Mouse (Mus musculus): ENCODE data around the gene Chst11. TPM values are rescaled to one million over a fixed set of nuclear protein-coding genes. Genes with fewer than 3 reads are reported as not detected.
A peak's percentile ranks its signal among the peaks of the same experiment; 100 is the strongest.

Chst11 gene
- total RNA-seq, 2 experiments from 2014 or later, result 59.8 to 61.9 TPM

DNA sequence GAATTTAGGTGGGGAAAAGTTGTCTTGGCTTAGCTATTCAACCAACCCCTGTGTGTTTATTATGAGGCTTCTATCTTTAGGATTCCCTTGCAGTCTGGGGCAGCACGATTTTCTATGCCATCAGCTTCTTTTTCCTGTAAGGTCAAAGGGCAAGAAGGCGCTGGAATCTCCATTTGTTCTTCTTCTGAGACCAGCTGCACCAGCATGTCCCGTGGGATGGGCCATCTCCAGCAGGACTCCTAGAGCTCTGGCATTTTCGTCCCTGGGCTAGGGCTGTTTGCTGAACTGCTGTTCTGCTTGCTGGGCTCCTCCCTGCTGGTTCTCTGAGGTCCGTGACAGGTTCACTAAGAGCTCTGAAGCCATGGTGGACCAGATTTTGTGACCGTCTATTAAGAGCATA, 45.6 kb downstream of the Chst11 start:
- no peak for DNase-seq (ENCODE audit: low spot score in 2 of 2)

DNA sequence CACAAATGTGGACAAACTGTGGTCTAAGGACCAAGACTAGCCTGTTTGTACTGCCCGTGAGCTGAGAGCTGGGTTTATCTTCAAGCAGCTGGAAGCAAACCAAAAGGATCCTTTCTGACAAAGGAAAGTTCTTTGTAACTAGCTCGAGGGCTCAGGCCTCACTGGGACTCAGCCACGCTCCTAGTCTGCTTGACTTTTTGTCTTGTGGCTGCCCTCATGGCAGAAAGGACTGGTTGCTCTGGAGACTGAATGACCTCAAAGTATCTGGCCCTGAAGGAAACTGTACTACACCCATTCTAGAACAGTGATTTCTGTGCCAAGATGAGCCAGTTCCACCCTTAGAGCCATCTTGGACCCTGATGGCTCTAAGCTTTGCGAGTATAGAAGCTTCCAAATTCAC, 46.3 kb downstream of the Chst11 start:
- no peak for DNase-seq (ENCODE audit: low spot score in 2 of 2)

DNA sequence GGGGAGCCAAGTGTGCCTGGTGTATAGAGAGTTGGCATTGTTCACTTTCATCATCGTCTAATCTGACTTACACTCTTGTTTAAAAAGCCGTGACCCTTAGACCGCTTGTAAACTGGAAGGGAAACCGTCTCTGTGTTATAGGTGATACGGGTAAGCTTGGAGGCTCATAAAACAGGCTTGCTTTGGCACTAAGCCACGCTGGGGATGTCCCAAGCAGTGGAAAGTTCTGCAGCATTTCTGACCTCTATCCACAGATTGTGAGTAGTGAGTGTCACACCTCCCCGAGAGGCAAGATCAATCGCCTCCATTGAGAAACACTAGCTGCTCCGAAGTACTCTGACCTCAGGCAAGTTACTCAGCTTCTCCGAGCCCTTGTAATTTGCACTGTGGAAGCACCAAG, 47.3 kb downstream of the Chst11 start:
- no peak for DNase-seq (ENCODE audit: low spot score in 2 of 2)

DNA sequence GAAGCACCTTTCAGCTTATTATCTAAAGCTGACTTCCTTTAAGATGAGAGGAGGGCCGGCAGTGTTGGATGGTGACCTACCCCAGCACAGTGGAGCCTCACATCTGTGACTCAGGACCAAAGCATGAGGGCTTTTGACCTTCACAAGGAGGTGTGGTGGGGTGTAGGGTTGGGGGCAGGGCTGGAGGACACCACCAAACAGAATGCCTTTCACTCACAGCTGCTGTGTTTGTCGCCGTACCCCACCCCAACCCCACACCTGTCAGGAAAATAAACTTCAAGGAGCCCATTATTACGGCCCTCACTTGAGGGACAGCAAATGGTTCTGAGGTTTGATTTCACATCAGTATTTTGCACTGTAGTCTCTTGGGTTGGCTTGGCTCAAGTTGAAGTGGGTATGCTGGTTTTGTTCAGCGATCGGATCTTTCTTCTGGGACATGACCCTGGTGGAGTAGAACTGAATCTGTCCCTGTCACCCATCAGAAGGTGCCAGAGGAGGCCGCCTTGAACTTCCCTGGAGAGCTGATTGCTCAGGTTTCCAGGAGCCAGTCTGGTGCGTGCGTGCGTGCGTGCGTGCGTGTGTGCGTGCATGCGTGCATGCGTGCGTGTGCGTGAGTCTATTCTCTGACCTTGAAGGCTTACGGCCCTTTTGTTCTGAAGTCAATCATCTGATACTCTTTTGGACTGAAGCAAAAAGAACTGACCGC, 51.2 kb downstream of the Chst11 start:
- no peak for DNase-seq (ENCODE audit: low spot score in 2 of 2)

DNA sequence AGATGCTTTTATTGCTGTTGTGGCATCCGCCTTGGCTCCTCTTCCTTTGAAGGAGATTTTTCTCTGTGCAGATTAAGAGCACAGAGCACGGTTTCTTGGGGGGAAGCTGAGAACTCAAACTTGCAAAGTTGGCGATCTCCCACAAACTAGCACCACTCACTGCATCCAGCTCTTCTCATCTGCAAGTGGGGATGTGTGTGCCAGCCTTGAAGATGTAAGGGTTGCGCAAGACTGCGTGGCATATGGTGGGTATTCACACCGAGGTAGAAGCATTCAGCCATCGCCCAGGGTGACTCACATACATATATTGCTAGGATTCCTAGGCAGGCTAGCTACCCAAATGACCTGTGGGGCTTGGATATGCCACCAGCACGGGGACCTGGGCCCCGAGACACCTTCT, 52.9 kb downstream of the Chst11 start:
- DNase-seq (ENCODE audit: low spot score in 2 of 2), result no peak

DNA sequence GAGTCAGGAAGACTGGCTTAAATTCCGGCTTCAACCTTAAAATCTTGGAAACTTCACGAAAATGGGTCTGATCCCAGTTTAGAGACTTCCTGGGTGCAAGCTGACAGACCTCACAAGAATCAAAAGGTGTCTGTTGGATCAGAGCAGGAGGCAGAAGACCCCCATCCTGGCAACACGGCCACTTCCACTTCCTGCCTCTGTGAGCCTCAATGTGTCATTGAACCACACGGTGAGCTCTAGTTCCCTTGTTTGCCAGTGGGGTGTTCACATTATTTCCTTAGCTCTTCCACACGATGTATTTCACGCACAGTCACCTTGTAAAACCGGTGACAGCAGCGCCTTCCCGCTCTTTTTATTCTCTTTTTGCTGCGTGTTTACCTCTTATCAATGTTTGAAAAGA, 54.1 kb downstream of the Chst11 start:
- no peak for DNase-seq (ENCODE audit: low spot score in 2 of 2)

DNA sequence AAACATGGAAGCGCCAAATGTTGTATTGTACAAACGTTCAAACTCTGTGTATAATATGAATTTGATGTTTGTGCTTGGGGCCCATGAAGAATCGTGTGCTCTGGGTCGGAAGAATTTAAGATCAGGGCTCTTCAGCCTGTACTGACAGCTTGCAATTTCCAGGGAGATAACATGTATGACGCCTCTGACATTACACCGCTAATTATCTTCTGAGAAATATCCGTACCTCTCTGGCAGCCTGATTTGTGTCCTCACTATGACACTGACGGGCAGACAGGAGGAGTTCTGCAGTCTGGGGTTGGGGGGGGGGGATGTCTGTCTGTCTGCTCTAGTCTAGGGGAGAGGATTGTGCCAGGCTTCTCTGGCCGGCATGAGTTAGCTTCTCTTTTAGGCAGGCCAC, 56.6 kb downstream of the Chst11 start:
- no peak for DNase-seq (ENCODE audit: low spot score in 2 of 2)

DNA sequence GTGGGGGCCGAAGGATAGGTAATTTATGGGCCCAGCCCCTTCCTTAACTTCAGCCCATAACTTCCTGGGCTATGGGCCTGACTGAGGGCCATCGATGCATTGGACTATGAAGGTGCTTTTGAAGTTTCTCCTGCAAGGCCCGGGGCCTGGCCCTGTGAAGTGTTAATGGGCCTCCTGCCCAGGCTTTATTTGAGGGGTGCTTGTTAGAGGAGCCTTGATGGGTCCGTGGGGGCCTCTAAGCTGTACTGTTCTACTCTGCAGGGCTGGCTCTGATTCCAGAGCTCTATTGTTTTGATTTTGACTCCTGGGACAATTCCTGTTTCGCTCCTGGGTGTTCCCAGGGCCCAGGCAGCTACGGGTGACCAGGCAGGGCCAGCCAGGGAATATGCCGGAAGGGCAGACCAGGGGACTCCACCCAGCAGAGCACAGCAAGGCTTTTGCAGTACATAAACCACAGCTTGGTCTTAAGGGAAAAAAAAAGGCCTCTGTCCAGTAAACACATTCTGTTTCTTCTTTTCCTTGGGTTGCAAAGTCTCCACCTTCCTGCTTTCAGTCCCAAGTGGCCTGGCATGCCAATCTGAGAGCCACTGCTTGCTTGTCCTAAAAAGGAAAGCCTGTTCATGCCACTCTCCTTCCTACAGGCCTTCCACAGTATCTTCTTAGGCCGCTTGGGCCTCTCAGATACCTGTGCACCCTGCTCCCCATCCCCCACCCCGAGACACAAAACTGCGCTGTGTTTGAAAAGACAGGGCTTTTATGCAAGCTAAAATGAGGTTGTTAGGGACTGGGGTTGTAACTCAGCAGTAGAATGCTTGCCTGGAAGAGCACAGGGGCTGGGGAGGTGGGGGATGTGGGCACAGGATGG, 57.5 kb downstream of the Chst11 start:
- no peak for DNase-seq (ENCODE audit: low spot score in 2 of 2)

DNA sequence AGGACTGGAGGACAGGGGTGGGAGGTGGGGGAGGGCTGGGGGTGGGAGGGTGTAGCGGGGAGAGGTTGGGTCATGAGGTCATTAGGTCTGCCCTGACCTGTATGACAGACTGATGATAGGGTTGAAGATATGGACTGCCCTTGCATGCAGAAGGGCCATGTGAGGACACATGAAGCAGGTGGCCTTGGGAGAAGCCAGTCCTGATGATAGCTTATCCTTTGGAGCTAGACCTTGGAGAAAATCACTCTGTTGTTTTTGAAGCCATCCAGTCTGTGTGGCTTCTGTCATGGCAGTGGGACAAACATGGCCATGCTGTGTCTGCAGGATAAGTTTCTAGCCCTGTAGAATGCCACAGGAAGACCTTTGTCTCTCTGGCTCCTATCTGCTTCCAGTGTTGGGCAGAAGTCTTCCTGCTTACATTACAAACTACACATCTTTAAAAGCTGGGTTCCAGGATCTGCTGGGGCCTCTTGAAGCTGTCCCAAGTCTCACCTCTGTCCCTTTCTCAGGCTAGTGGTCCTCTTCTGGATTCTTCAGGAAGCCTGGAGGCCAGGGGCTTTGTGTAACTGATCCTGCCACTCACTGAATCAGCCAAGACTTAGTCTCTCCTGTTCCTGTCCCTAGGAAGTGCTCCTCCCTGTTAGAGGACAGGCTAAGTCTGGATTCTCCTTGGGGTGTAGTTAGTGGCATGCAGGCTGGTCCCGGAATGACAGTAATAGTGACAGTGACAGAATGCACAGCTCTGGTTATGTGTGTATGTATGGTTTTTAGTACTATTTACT, 58.4 kb downstream of the Chst11 start:
- no peak for DNase-seq (ENCODE audit: low spot score in 2 of 2)

DNA sequence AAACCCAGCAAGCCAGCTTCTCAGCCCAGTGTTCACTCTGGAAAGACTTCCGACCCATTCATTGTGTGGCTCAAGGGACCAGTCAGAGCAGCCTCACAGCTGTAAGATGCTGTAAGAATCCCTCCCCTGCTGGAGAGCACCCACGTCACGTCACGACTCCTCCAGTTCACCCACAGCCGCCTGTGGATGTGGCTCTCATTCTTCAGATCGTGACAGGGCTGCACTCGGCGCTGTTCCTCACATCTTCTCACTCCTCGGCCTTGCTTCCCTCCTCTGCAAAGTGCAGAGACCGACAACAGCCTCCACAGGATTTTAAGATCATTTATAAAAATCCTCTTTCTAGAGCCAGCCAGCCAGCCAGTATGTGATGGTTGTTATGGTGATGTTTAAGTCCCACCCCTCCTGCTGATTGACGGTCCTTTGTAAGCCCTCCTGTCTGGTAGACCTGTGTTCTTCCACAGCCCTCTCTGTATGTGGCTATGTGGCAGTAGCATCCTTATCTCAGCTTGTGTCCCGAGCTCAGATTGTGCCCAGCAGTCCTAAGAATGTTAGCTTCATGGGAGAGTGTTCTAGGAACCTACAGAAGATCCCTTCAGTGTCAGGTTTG, 64.0 kb downstream of the Chst11 start:
- no peak for DNase-seq (ENCODE audit: low spot score in 2 of 2)

DNA sequence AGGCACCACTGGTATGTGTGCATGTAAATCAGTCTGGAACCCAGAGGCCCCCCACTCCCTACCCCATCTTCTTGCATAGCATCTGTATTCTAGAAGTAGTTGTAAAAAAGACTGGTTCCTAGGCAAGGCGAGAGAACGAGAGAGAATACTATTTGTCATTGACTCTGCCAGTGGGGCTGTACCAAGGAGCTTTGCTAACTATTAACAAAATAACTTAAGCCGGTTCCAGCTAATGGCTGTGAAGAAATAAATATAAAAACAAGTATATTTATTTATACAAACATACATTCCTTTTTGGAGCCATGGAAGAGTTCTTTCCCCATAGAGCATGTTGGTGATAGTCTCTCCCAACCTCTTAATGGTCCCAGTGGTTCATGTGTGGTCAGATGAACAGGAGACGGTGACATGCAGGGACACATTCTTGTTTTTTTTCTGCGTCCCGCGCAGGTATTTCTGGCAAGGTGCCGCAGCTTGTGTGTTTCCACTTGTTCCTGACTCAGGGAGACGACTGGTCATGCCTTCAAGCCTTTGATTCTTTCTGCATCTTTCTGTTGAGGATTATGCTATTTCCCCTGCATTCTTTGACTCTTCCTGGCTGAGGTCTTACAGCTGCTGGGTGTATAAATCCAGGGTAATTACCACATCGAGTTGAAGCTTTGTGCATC, 68.7 kb downstream of the Chst11 start:
- no peak for DNase-seq (ENCODE audit: low spot score in 2 of 2)

DNA sequence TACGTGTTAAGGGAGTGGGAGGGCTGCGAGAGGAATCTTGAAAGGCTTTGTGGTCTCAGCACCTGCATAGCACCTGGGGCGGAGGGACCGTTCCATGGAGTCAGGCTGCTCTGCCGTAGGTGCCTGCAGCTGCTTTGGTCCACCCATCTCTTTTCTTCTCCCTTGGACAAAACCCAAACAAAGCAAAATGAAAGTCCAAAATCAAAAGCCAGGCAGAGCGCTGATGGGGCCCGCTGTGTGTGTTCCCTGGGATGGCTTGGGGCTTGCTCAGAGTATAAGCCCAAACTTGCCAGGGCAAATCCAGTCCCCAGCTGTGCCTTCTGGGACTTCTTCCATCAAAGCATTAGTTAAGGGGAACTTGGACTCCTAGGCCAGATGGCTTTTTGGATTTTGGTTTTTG, 71.0 kb downstream of the Chst11 start:
- DNase-seq (ENCODE audit: low spot score in 2 of 2), result no peak

DNA sequence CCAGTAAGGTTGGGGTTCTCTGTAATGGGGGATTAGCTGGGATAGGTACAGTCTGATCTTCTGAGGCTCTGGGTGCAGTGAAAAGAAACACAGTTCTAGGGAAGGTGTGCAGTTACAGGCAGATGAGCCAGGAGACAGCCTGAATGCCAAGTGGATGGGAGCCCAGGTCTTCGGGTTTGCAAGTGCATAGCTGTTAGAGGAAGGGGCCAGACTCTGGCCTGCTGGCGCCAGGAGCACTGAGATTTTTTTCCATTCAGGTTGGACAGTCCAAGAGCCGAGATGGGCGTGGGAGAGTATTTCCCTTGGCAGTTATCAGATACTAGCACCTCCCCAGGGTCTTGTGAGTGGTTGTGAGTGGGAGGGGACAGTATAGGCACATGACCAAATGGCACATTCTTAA, 71.6 kb downstream of the Chst11 start:
- no peak for DNase-seq (ENCODE audit: low spot score in 2 of 2)

DNA sequence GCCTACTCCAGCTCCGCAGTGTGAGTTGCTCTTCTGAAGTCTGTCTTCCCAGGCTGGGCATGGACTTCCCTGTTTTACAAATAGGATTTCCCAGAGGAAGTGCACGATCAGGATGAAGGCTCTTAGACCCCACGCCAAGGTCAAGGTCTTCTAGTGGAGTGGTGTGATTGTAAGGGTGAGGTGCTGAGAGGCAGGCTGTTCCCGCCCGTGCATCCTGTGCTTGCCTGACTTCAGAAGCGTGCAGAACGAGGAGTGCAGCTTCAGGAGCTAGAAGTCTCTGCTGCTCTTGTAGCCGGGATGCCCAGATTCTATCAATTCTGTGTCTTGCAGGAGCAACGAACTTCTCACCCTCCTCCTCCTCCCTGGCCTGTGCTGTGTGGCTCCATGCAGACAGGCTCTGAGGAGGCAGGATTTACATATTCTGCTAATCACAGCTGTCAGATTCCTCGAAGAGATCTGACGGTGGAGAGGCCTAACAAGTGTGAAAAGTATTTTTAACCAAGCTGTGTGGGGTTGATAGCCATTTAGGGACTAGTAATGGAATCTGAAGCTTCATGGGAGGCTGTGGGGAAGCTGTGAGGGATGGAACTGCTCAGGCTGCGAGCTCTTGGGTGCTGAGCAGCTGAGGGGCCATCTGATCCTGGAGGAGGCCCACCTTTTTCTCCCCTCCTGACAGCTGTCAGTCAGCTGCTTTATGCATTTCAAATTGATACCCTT, 74.9 kb downstream of the Chst11 start:
- DNase-seq (ENCODE audit: low spot score in 2 of 2), result no peak

DNA sequence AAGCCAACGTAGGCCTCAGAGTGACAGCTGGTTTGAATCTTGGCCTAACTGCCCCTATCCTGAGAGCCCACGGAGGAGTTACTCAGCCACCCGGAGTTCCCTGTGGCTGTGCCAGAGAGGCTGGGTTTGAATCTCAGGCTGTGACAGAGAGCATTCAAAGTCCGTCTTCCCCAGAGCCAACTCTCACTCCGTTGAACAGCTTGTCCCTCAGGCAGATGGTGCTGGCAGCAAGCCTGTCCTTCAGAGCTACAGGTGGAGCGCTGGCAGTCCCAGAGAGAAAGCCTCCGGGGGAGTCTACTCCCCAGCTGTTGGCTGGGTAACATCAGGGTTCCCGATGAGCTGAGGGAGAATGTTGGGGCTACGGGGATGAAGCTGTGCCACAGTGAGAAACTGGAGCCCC, 77.0 kb downstream of the Chst11 start:
- DNase-seq (ENCODE audit: low spot score in 2 of 2), result peak; percentile 70 to 81

DNA sequence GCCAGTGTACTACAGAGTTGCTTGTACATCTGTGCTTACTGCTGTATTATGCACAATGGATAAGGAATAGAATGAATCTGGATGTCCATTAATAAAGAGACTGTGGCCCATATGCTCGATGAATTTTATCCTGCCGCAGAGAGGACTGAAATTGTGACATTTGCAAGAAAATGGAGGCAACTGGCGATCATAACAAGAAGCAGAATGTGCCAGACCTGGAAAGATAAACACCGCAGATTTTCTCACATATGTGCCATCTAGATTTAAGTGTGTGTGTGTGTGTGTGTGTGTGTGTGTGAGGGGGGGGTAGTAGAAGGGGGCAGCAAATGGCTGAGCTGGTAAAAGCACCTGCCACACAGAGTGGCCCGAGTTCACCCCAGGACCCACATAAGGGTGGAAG, 79.5 kb downstream of the Chst11 start:
- no peak for DNase-seq (ENCODE audit: low spot score in 2 of 2)

DNA sequence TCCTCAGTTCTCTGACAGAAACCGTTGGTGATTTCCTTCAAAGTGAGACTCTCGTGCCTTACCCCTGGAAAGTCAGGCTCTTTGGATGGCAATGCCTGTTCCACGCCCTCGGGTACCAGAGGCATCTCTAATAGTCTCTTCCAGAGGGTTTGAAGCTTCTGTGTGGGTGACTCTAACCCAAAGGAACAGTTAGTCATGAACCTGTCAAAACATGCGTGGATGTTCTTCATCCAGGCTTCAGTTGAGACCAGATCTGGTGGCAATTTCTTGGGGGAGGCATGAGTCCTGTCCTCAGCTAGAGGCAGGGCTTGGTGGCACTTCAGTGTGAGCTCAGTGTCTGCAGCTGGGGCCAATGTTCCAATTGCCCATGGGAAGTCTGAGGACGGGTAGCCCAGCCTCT, 80.9 kb downstream of the Chst11 start:
- no peak for DNase-seq (ENCODE audit: low spot score in 2 of 2)

DNA sequence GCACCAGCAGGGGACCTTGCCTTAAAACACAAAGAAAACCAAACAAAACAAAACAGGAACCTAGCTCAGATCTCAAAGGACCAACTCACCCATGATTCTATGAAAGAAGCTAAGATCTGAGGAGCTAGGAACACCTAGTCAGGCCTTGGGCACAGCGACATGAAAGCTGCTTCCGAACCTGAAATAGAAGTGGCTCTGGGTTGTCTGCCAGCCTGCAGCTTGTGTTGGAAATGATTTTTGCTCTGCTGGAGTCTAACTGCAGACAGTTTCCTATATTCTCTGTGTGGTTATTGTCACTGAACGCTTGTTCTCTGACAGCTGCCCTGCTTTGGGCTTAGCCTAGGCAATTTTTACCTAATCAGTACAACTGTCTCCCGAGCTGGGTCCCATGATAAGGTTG, 82.0 kb downstream of the Chst11 start:
- no peak for DNase-seq (ENCODE audit: low spot score in 2 of 2)

DNA sequence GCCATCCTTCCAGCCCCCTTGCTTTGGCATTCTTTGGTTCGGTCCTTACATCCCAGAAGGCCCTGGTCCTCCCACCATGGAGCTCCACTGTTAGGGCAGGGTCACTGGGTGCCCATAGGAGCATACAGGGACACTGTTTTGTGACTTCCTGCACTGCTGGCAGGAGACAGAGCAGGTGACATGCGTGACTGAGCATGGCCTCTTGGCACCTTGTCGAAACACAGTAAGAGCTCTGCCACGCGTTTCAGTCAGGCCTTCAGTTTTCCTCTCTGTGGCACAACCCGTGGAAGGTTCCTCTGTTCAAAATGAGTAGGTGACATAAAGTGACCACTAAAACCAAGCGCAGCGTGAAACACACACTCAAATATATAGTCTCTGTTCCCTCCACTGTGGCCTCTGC, 83.2 kb downstream of the Chst11 start:
- DNase-seq (ENCODE audit: low spot score in 2 of 2), result no peak

DNA sequence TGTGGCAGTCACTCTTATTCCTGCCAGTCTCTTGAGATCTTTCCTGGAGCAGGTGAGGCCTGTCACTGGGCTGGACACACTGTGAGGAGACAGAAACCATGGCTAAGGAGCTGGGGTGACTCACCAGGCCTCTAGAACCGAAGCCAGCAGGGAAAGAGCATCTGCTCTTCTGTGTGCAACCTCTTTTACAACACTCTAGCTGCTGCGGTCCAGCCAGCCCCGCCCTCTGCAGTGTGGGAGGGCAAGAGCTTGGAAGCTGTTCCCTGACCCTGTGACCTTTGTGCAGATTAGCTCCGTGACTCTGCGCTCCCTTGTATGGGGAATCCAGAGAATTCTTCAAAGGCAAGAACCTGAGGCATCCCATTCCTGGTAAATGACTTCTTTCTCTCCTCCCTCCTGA, 84.5 kb downstream of the Chst11 start:
- DNase-seq (ENCODE audit: low spot score in 2 of 2), result no peak
